Comparison of ENCODE assay signal across 16 mouse cellular contexts in genomic region chr3:90195644-90196043, GRCm38 (mm10). TPM values are rescaled to one million over a fixed set of nuclear protein-coding genes. Genes with fewer than 3 reads are reported as not detected.
DNase-seq lines count a peak whose midpoint lies in the region.
"Had no signal": no experiment of that assay in that cellular context is flagged by ENCODE, and none has a peak within 500 bp of the region (broad histone marks: within the 10 kb centered on the region; RNA-seq: fewer than 3 reads in every experiment).

No protein-coding gene starts in this region.

- DNase-seq in adrenal gland, adult 2 months: peak; percentile 64
- DNase-seq in adrenal gland, adult 8-10 months: no peak
- DNase-seq in adrenal gland, postnatal 36 days: peak; percentile 33 to 36
- no peak for DNase-seq in adrenal gland, adult 18-20 months (ENCODE audit: low spot score in 2 of 2)
- DNase-seq in retina, adult 2 months (ENCODE audit: low read depth, low spot score): peak; percentile 28
- no peak for DNase-seq in retina, postnatal 1 day
- DNase-seq: adrenal gland, postnatal 25 days; B cell, adult 2 months; cerebellum, adult 11-12 months; cerebellum, adult 2 months; cerebellum, adult 9-10 months; cerebellum, postnatal 10 days; cerebellum, postnatal 25 days; forebrain, postnatal 0 days had no signal

RNA-seq across cellular contexts. Expression of gene Rps27, which starts 17.8 kb away (rescaled TPM):
- total RNA-seq in adrenal gland, adult 2 months (2021): 1,000 to 10,000 TPM; 2,025 to 2,159 TPM
- 179 and 206 TPM in 2 replicates for polyA plus RNA-seq in adrenal gland, adult 2 months (2012; rRNA removed)
- total RNA-seq in adrenal gland, adult 8-10 months (2022): 1,000 to 10,000 TPM; 1,658 to 2,346 (median 2,053) TPM
- 1,000 to 10,000 TPM; 1,883 to 1,933 TPM for total RNA-seq in adrenal gland, postnatal 36 days (2021)
- total RNA-seq in adrenal gland, adult 18-20 months (2021): 1,000 to 10,000 TPM; 2,116 to 2,128 TPM

RNA-seq across cellular contexts. Expression of gene Rab13, which starts 17.9 kb away (rescaled TPM):
- total RNA-seq in adrenal gland, adult 2 months (2021): 10 to 100 TPM; 24.4 to 33.6 TPM
- 14.3 and 22.0 TPM in 2 replicates for polyA plus RNA-seq in adrenal gland, adult 2 months (2012; rRNA removed)
- total RNA-seq in adrenal gland, adult 8-10 months (2022): 10 to 100 TPM; 28.8 to 42.4 (median 34.9) TPM
- 10 to 100 TPM; 24.6 to 39.0 TPM for total RNA-seq in adrenal gland, postnatal 36 days (2021)
- 10 to 100 TPM; 21.1 to 30.8 TPM for total RNA-seq in adrenal gland, adult 18-20 months (2021)

RNA-seq across cellular contexts. Expression of gene Jtb, which starts 35.8 kb away (rescaled TPM):
- 10 to 100 TPM; 57.9 to 69.1 TPM for total RNA-seq in adrenal gland, adult 2 months (2021)
- 182 and 198 TPM in 2 replicates for polyA plus RNA-seq in adrenal gland, adult 2 months (2012; rRNA removed)
- 10 to 100 TPM; 64.2 to 76.1 (median 70.4) TPM for total RNA-seq in adrenal gland, adult 8-10 months (2022)
- total RNA-seq in adrenal gland, postnatal 36 days (2021): 10 to 100 TPM; 63.2 to 70.8 TPM
- 10 to 100 TPM; 66.2 to 72.2 TPM for total RNA-seq in adrenal gland, adult 18-20 months (2021)

RNA-seq across cellular contexts. Expression of gene Creb3l4, which starts 47.7 kb away (rescaled TPM):
- total RNA-seq in adrenal gland, adult 2 months (2021): 1 to 10 TPM in 1 of 2 experiments, under 1 TPM in 1; 0.61 to 1.2 TPM
- polyA plus RNA-seq in adrenal gland, adult 2 months (2012; rRNA removed): 0.28 and 0.61 TPM in 2 replicates
- total RNA-seq in adrenal gland, adult 8-10 months (2022): 1 to 10 TPM in 1 of 4 experiments, under 1 TPM in 3; 0.35 to 1.3 (median 0.63) TPM
- total RNA-seq in adrenal gland, postnatal 36 days (2021): under 1 TPM; 0.20 to 0.66 TPM
- total RNA-seq in adrenal gland, adult 18-20 months (2021): under 1 TPM; 0.36 to 0.38 TPM
- polyA plus RNA-seq: activated CD4-positive, CD25-positive, alpha-beta regulatory T cell, adult 4 months; G1E had no signal

RNA-seq across cellular contexts. Expression of gene Slc39a1, which starts 52.3 kb away (rescaled TPM):
- 100 to 1,000 TPM; 124 to 160 TPM for total RNA-seq in adrenal gland, adult 2 months (2021)
- 93.2 and 105 TPM in 2 replicates for polyA plus RNA-seq in adrenal gland, adult 2 months (2012; rRNA removed)
- 100 to 1,000 TPM; 129 to 172 (median 151) TPM for total RNA-seq in adrenal gland, adult 8-10 months (2022)
- total RNA-seq in adrenal gland, postnatal 36 days (2021): 100 to 1,000 TPM; 127 to 142 TPM
- total RNA-seq in adrenal gland, adult 18-20 months (2021): 100 to 1,000 TPM; 115 to 116 TPM

Comparison
In these comparisons a context has a peak if more than half of its experiments do, and no peak if none do; other contexts are left out.
1. DNase-seq: peak in adrenal gland, adult 2 months (single experiment), adrenal gland, postnatal 36 days (2 of 2) and retina, adult 2 months (single experiment); none in adrenal gland, adult 8-10 months (single experiment), adrenal gland, adult 18-20 months (0 of 2) and retina, postnatal 1 day (single experiment).